Mouse (Mus musculus) gastrocnemius, adult 18-20 months (tissue): ENCODE measurements at regions not wholly inside any gene's neighbourhood (a gene's known extent, or its start where the extent isn't known, plus 50 kb on each side); places are given as distances from the start of the nearest gene placed in this dataset.
A peak's percentile ranks its signal among the peaks of the same experiment; 100 is the strongest.

Source experiments
- DNase-seq: peaks from one replicate; pipeline ENCODE4 v3.0.0; 2021; ENCODE audit warnings: low spot score

DNA sequence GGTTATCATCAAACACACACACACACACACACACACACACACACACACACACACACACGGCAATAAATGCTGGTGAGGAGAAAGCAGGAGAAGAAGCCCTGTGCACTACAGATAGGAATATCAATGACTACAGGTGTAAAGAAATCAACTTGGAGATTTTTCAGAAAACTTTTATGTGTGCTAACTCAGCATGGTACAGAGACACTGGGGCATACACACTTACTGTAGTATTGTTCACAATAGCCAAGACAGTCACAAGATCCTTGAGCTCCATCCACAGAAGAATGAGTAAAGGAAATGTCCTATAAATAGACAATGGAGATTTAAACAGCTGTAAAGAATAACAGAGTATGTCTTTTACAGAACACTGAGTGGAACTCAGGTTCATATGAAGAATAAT lies 182.4 kb downstream of the Tm2d1 start:
- no peak for DNase-seq

DNA sequence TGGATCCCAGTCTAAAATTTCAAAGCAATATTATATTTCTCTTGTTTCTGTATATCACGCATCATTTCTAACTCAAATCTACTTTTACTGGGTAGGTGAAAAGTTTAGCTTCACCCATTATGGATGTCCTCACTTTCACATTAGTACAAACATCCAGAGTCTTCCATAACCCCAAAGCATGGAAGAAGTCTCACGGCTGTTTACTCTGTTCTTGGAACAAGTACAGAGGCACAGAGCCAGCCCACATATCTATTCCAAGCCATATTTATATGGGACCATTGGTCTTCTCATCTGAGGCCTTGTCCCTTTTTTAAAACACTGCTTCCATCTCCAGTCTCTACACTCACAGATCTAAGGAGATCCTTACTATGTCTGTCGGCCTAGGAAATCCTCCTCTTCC lies 192.8 kb downstream of the Tm2d1 start:
- no peak for DNase-seq

DNA sequence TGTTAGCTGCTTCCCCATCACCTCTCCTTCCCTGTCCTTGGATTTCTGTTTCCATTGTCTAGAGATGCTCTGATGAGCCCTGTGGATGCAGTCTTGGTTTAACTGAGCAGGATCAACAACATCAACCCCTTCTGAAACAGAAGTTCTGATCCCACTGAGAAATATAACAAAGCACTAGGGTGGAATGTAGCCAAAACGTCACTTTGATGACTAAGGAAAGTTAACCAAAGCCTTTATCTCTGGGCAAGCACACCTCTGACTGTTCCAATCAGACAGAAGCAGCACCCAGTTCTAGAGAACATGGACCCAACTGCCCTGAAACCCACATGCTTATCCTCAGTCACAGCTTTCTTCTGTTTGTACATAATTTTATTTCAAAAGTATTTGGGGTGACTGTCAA lies 193.2 kb downstream of the Tm2d1 start:
- DNase-seq, result no peak

DNA sequence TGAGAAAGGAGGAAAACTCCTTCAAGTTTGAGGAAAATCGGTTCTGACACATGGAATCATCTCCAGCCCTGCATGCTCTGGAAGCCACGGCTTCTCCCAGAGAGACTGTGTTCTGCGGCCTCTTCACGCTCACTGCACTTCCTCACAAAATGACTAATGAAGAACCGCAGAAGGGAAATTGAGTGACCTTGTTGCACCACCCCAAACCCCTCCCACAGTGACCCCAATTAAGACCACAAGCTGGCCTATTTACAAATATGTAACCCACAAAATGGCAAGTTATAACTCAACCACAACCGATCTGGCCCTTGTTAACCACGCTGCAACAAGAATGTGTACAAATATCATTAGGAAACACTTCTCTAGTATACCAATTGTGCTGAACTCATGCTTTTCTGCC lies 194.2 kb downstream of the Tm2d1 start:
- DNase-seq, result no peak

DNA sequence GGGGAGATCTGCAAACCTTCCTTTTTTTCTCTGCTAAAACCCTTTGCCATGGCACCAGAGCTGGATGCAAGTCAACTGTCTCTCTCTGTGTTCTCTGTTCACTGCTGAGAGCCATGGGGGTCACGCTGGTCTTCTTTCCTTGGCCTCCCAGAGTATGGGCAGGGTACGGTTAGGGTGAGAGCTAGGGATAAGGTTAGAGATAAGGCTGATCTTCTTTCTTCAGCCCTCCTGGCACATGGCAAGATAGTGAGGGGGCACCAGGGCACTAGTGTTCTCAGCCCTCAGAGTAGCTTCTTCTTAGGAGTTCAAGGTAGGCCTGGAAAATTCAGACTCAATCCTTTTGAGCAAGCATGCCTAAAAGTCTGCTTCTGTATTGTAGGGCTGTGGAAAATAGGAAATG lies 196.1 kb downstream of the Tm2d1 start:
- DNase-seq, result no peak

DNA sequence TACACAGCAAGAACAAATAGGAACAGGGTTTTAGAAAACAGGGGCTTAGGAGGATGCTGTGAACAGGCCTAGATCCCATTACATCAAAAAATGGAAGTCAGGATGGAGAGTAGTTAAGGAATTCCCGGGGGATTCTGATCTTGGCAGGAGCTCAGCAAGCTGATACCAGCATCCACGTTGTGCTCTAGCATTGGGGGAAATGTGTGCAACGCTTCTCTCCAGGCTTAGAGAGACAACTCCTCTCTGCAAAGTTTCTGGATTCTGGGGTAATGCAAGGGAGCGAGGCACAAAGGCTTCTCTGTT lies 201.1 kb downstream of the Tm2d1 start:
- DNase-seq, result peak; percentile 63

DNA sequence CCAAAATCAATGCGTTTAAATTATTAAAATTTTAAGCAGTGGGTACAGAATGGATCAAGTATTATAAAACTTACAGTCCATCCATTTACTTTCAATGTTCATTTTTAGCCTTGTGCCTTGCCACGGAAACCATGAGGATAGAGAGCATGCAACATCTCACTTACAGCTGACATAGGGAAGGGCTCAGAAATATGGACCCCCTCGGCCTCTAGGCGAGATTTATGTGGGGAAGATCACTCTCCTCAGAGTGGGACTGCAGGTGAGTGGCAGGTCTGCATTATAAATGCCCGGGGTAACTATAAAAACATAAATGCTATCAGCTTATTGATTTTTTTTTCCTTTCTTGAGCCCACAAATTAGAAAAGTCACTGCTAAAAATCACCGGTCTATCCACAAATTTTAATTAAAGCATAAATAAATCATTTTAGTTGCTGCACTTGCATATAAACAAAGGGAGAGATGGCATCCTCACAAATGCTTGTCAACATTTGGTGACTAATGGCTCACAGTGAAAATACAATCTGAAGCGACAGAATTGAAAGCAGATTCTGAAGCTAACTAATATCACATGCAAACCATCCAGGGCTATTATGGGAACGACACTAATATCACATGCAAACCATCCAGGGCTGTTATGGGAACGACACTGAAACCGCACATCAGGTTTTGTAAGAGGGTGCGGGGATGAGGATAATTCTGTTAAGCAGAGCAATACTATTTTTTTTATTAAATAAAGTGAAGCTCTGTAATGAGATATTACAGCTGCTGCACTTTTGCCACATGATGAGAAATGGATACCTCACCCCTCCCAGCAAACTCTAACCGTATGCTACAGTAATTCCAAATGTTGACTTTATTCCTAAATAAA lies 201.7 kb downstream of the Tm2d1 start:
- DNase-seq, result no peak

DNA sequence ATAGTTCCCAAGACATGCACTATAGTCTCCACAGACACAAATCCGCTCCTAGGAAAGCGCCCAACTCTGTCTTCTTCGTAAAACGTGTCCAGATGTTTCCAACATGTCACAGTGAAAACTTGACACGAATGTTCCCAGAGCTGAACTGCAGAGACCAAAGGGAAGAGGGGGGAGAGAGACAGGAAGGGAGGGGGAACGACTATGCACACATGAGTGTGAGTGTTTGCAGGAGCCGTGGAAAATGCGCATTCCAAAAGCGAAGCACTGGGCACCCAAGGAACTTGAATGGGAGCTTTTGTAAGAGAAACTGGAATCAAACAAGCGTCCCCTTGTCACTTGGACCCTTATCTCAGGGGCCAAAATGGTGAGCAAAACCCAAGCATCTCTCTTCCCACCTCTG lies 202.8 kb downstream of the Tm2d1 start:
- DNase-seq, result no peak
